Mouse (Mus musculus) heart, postnatal 0 days (tissue): ENCODE results near the gene H2-Eb1.

Source experiments
- CTCF ChIP-seq: IDR thresholded peaks from 2 replicates; pipeline ENCODE4 v1.5.1; 2016; ENCODE audit warnings: antibody characterized with exemption, control low read depth, low read depth
- EP300 ChIP-seq: IDR thresholded peaks from 2 replicates; pipeline ENCODE4 v1.6.1; 2016; ENCODE audit warnings: antibody characterized with exemption, low read depth

GRCm38 (mm10) chr17:34295891-34296794 is 9.5 kb upstream of the H2-Eb1 start:
- no peak for TF ChIP-seq CTCF
- no peak for TF ChIP-seq EP300
